Mouse (Mus musculus): ENCODE data around the gene Rad51b.

- TF ChIP-seq CTCF (IDR thresholded peaks at IDR 0.05; ENCODE audit: low read depth, low read length) (no peak), POLR2A (IDR thresholded peaks at IDR 0.05; ENCODE audit: insufficient read depth, low read length) (no peak), EP300 (IDR thresholded peaks at IDR 0.05; ENCODE audit: insufficient read depth, low read depth, low read length) (no peak)
Observed at GRCm38 (mm10) chr12:79751781-79752180, 454.7 kb downstream of the Rad51b start.
